Mouse (Mus musculus) limb, embryonic 14.5 days (tissue): Measurements from ENCODE around the gene Utf1. TPM values are rescaled to one million over a fixed set of nuclear protein-coding genes. Genes with fewer than 3 reads are reported as not detected.
A peak's percentile ranks its signal among the peaks of the same experiment; 100 is the strongest.

ENCODE experiments used
- ATAC-seq: fragments of 200-750 bp; cut with Nextera tagmentation; 2 replicates; pipeline ENCODE4 v1.8.0; 2017; ENCODE audit warnings: low read depth, moderate number of reproducible peaks, moderate TSS enrichment; ENCODE audit not compliant: low FRiP score
- DNase-seq: peaks from one replicate; pipeline ENCODE4 v3.0.0-alpha.2; 2015; ENCODE audit warnings: low spot score
- H3K27ac ChIP-seq: fragments of 300-500 bp; sonication (generic); replicated peaks from 2 replicates; pipeline ENCODE4 v1.5.1; 2014; ENCODE audit warnings: low read depth, mild to moderate bottlenecking, low read length, moderate library complexity, mixed read lengths
- H3K27me3 ChIP-seq: fragments of 300-500 bp; sonication (generic); 2 replicates; pipeline ENCODE4 v1.6.1; 2014; ENCODE audit warnings: low read length, mixed read lengths; ENCODE audit not compliant: control insufficient read depth, insufficient read depth
- H3K36me3 ChIP-seq: fragments of 300-500 bp; sonication (generic); 2 replicates; pipeline ENCODE4 v1.6.1; 2014; ENCODE audit warnings: mild to moderate bottlenecking, low read length, moderate library complexity, mixed read lengths; ENCODE audit not compliant: control insufficient read depth, insufficient read depth
- H3K4me1 ChIP-seq: fragments of 300-500 bp; sonication (generic); 2 replicates; pipeline ENCODE4 v1.6.1; 2014; ENCODE audit warnings: antibody characterized with exemption, low read length, mixed read lengths; ENCODE audit not compliant: control insufficient read depth, insufficient read depth
- H3K4me2 ChIP-seq: fragments of 300-500 bp; sonication (generic); replicated peaks from 2 replicates; pipeline ENCODE4 v1.6.1; 2014; ENCODE audit warnings: low read depth, mild to moderate bottlenecking, low read length, moderate library complexity; ENCODE audit not compliant: severe bottlenecking
- H3K4me3 ChIP-seq: fragments of 300-500 bp; sonication (generic); replicated peaks from 2 replicates; pipeline ENCODE4 v1.5.1; 2014; ENCODE audit warnings: low read length
- H3K9ac ChIP-seq: fragments of 300-500 bp; sonication (generic); 2 replicates; pipeline ENCODE4 v1.6.1; 2014; ENCODE audit warnings: mild to moderate bottlenecking, low read depth, low read length, moderate library complexity; ENCODE audit not compliant: severe bottlenecking
- H3K9me3 ChIP-seq: fragments of 300-500 bp; sonication (generic); 2 replicates; pipeline ENCODE4 v1.6.1; 2016; ENCODE audit warnings: low read length; ENCODE audit not compliant: control insufficient read depth
- POLR2A ChIP-seq: fragments of 200-500 bp; IDR thresholded peaks from 2 replicates; pipeline ENCODE4 v1.8.0; 2012; ENCODE audit warnings: inconsistent platforms, mild to moderate bottlenecking, moderate library complexity, borderline replicate concordance; ENCODE audit not compliant: insufficient read depth, insufficient read length; ENCODE audit errors: extremely low read depth
- WGBS: fragments of 180-500 bp; shearing (Covaris S2); extraction: QIAGEN DNeasy Blood & Tissue Kit; methylation state at CpG from one replicate; pipeline ENCODE4 v1.1.7; 2014; 5-methylcytosine and 5-hydroxymethylcytosine counted together
- microRNA counts: library from miRNA; unstranded; fragments of <30 nt; microRNA quantifications from one replicate; lab custom pipeline; 2016
- microRNA-seq: library from miRNA; unstranded; fragments of <30 nt; microRNA quantifications from one replicate; pipeline ENCODE4, GENCODE M21; 2016
- polyA plus RNA-seq, 2 experiments: library from polyadenylated mRNA; depleted of rRNA in 1 of 2; stranded (reverse) in 1 of 2; unstranded in 1 of 2; fragments of >200 nt; fragmentation: Nextera tagmentation in 1 of 2; extraction: Ambion mirVana in 1 of 2; gene quantifications; 2 replicates each; pipeline versions ENCODE4 v1.2.1 to v1.2.3; 2012 to 2014

Utf1 gene
- polyA plus RNA-seq, 2 experiments, result 0.11 to 0.15 TPM

DNA sequence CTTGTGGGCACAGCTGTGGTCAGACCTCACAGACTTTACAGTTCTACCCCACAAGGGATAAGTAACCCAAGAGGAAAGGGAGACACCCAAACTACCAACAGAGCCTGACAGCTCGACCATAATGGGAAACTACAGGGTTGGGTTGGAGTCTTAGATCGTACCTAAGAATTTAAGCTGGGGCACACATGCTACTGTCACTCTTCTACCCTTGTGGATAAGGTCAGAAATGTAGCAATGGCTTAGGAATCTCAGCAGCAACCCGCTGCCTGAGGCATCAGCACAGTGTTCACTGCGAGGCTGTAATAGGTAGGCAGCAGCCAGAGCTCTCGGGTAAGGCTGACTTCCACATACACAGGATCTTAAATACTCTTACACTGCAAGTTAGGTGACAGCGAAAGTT, 49.9 kb downstream of the Utf1 start:
- Histone ChIP-seq H3K9me3 (no peaks in the 10 kb centered on the region), H3K27me3 (no peaks in the 10 kb centered on the region), H3K4me3 (no peak overlapping the region), H3K4me2 (no peak overlapping the region), H3K36me3 (peaks cover 42% of the 10 kb centered on the region), H3K27ac (no peak overlapping the region), H3K9ac (no peak overlapping the region), H3K4me1 (no peaks in the 10 kb centered on the region)
- DNase-seq, result no peak
- no peak for TF ChIP-seq POLR2A
- ATAC-seq, result no peak
- WGBS, result 81% methylated on average over 6 of the region's 6 CpGs

DNA sequence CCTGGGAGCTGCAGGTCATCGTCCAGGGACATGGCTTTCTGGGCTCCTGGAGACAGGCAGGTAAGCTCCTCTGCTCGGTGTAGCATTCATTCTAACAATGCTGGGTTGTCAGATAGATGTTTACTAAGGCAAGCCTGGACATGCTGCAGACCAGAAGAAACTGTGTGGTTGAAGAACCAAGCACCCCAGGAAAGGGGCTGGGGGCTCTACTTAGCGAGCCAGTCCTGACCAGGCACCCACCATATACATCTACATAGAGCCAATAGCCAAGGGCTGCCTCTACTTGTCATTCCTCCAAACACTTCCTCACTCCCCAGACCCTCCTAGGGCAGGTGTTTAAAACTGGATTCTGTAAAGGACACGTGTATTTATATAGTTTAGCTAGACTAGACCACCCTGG, 50.6 kb downstream of the Utf1 start:
- WGBS, result 69% methylated on average over 4 of the region's 4 CpGs
- ATAC-seq (no peak), DNase-seq (no peak)
- Histone ChIP-seq H3K36me3 (peaks cover 49% of the 10 kb centered on the region), H3K4me3 (no peak overlapping the region), H3K27me3 (no peaks in the 10 kb centered on the region), H3K9ac (no peak overlapping the region), H3K4me2 (no peak overlapping the region), H3K27ac (no peak overlapping the region), H3K9me3 (no peaks in the 10 kb centered on the region), H3K4me1 (no peaks in the 10 kb centered on the region)
- TF ChIP-seq POLR2A, result no peak

DNA sequence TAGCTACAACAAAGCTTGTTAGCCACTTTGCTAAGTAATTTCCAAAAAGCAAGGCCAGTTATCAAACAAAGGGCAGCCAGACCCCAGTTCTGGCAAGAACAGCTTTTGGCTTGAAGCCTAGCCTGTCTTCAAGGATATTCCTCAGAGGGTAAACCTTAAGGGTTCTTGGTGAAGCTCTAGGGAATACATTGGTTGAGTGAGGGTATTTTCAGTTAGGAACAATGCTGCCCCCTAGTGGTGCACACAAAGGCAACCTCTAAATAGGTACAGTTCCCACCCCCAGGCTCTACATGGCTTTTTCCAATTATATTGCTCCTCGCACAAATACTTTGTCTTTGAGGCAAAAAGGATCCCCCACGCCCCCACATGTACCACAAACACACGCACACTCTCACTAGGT, 51.1 kb downstream of the Utf1 start:
- no peak overlapping the region for H3K9ac ChIP-seq
- ATAC-seq (no peak), DNase-seq (peak; percentile 60)
- no peaks in the 10 kb centered on the region for H3K4me1 ChIP-seq
- no peaks in the 10 kb centered on the region for H3K27me3 ChIP-seq
- no peak overlapping the region for H3K4me2 ChIP-seq
- no peak overlapping the region for H3K4me3 ChIP-seq
- H3K9me3 ChIP-seq, result no peaks in the 10 kb centered on the region
- 29% methylated on average over 3 of the region's 3 CpGs for WGBS
- H3K36me3 ChIP-seq, result peaks cover 53% of the 10 kb centered on the region
- no peak for TF ChIP-seq POLR2A
- no peak overlapping the region for H3K27ac ChIP-seq

MicroRNAs encoded within 50 kb of the gene (microRNA counts, 519-probe panel; counts per million panel counts)
- 1,743 counts per million, percentile 17 among the panel's probes with 10 or more counts for microRNA mmu-miR-202-3p (lab: Ali Mortazavi, UCI)
- 2,465 counts per million, percentile 41 among the panel's probes with 10 or more counts for microRNA mmu-miR-202-5p (lab: Ali Mortazavi, UCI)

Small RNAs within 50 kb of the gene (microRNA-seq; reads per million reads assigned to microRNA genes)
- gene Mir202, result not detected
- gene Mir7062, result not detected
- not detected for gene mmu-mir-7686

Other genes with a start within 250 kb of the Utf1 start
- gene Adgra1, start 109.6 kb upstream of the Utf1 start, polyA plus RNA-seq (2012; rRNA removed), result 0.16 and 0.19 TPM in 2 replicates
- gene Adgra1, start 109.6 kb upstream of the Utf1 start, polyA plus RNA-seq (2014; fragmentation: Nextera tagmentation; extraction: Ambion mirVana), result 0.40 and 0.57 TPM in 2 replicates
- gene Kndc1, start 49.1 kb upstream of the Utf1 start, polyA plus RNA-seq (2012; rRNA removed), result 0.35 and 0.45 TPM in 2 replicates
- gene Kndc1, start 49.1 kb upstream of the Utf1 start, polyA plus RNA-seq (2014; fragmentation: Nextera tagmentation; extraction: Ambion mirVana), result 0.10 and 0.22 TPM in 2 replicates
- 0.08 and 0.40 TPM in 2 replicates for gene 6430531B16Rik, start 35.0 kb downstream of the Utf1 start, polyA plus RNA-seq (2012; rRNA removed)
- gene 6430531B16Rik, start 35.0 kb downstream of the Utf1 start, polyA plus RNA-seq (2014; fragmentation: Nextera tagmentation; extraction: Ambion mirVana), result 0.75 TPM in 1 of 2 replicates, not detected in the other
- 8.8 and 9.5 TPM in 2 replicates for gene Adam8, start 48.8 kb downstream of the Utf1 start, polyA plus RNA-seq (2012; rRNA removed)
- 1.8 and 2.2 TPM in 2 replicates for gene Adam8, start 48.8 kb downstream of the Utf1 start, polyA plus RNA-seq (2014; fragmentation: Nextera tagmentation; extraction: Ambion mirVana)
- gene Zfp511, start 92.6 kb downstream of the Utf1 start, polyA plus RNA-seq (2012; rRNA removed), result 58.3 and 75.1 TPM in 2 replicates
- gene Zfp511, start 92.6 kb downstream of the Utf1 start, polyA plus RNA-seq (2014; fragmentation: Nextera tagmentation; extraction: Ambion mirVana), result 37.2 and 41.1 TPM in 2 replicates
- 69.1 and 76.7 TPM in 2 replicates for gene Tubgcp2, start 92.9 kb downstream of the Utf1 start, polyA plus RNA-seq (2012; rRNA removed)
- 58.8 and 66.2 TPM in 2 replicates for gene Tubgcp2, start 92.9 kb downstream of the Utf1 start, polyA plus RNA-seq (2014; fragmentation: Nextera tagmentation; extraction: Ambion mirVana)
- not detected in 2 replicates for gene Msx3, start 105.3 kb downstream of the Utf1 start, polyA plus RNA-seq (2012; rRNA removed)
- gene Msx3, start 105.3 kb downstream of the Utf1 start, polyA plus RNA-seq (2014; fragmentation: Nextera tagmentation; extraction: Ambion mirVana), result not detected in 2 replicates
- 0.46 and 0.65 TPM in 2 replicates for gene Caly, start 138.8 kb downstream of the Utf1 start, polyA plus RNA-seq (2012; rRNA removed)
- 0.69 and 0.77 TPM in 2 replicates for gene Caly, start 138.8 kb downstream of the Utf1 start, polyA plus RNA-seq (2014; fragmentation: Nextera tagmentation; extraction: Ambion mirVana)
- gene Prap1, start 149.6 kb downstream of the Utf1 start, polyA plus RNA-seq (2012; rRNA removed), result 0.80 and 13.6 TPM in 2 replicates
- 0.33 TPM in 1 of 2 replicates, not detected in the other for gene Prap1, start 149.6 kb downstream of the Utf1 start, polyA plus RNA-seq (2014; fragmentation: Nextera tagmentation; extraction: Ambion mirVana)
- gene Fuom, start 158.7 kb downstream of the Utf1 start, polyA plus RNA-seq (2012; rRNA removed), result 30.3 TPM in 2 replicates
- 28.3 and 28.8 TPM in 2 replicates for gene Fuom, start 158.7 kb downstream of the Utf1 start, polyA plus RNA-seq (2014; fragmentation: Nextera tagmentation; extraction: Ambion mirVana)
- gene Paox, start 172.0 kb downstream of the Utf1 start, polyA plus RNA-seq (2012; rRNA removed), result 12.6 and 13.5 TPM in 2 replicates
- gene Paox, start 172.0 kb downstream of the Utf1 start, polyA plus RNA-seq (2014; fragmentation: Nextera tagmentation; extraction: Ambion mirVana), result 17.8 and 19.4 TPM in 2 replicates
- gene Echs1, start 172.7 kb downstream of the Utf1 start, polyA plus RNA-seq (2012; rRNA removed), result 78.1 and 127 TPM in 2 replicates
- 153 and 159 TPM in 2 replicates for gene Echs1, start 172.7 kb downstream of the Utf1 start, polyA plus RNA-seq (2014; fragmentation: Nextera tagmentation; extraction: Ambion mirVana)
- 26.5 and 28.8 TPM in 2 replicates for gene Mtg1, start 193.8 kb downstream of the Utf1 start, polyA plus RNA-seq (2012; rRNA removed)
- gene Mtg1, start 193.8 kb downstream of the Utf1 start, polyA plus RNA-seq (2014; fragmentation: Nextera tagmentation; extraction: Ambion mirVana), result 22.9 and 28.4 TPM in 2 replicates
- 0.20 and 0.24 TPM in 2 replicates for gene Sprn, start 211.1 kb downstream of the Utf1 start, polyA plus RNA-seq (2012; rRNA removed)
- 0.14 and 0.26 TPM in 2 replicates for gene Sprn, start 211.1 kb downstream of the Utf1 start, polyA plus RNA-seq (2014; fragmentation: Nextera tagmentation; extraction: Ambion mirVana)
- not detected in 2 replicates for gene Olfr522, start 221.0 kb downstream of the Utf1 start, polyA plus RNA-seq (2012; rRNA removed)
- not detected in 2 replicates for gene Olfr522, start 221.0 kb downstream of the Utf1 start, polyA plus RNA-seq (2014; fragmentation: Nextera tagmentation; extraction: Ambion mirVana)
- gene Olfr523, start 229.4 kb downstream of the Utf1 start, polyA plus RNA-seq (2012; rRNA removed), result not detected in 2 replicates
- gene Olfr523, start 229.4 kb downstream of the Utf1 start, polyA plus RNA-seq (2014; fragmentation: Nextera tagmentation; extraction: Ambion mirVana), result not detected in 2 replicates